ENCODE assay signal across 12 mouse cellular contexts in the genomic region with DNA sequence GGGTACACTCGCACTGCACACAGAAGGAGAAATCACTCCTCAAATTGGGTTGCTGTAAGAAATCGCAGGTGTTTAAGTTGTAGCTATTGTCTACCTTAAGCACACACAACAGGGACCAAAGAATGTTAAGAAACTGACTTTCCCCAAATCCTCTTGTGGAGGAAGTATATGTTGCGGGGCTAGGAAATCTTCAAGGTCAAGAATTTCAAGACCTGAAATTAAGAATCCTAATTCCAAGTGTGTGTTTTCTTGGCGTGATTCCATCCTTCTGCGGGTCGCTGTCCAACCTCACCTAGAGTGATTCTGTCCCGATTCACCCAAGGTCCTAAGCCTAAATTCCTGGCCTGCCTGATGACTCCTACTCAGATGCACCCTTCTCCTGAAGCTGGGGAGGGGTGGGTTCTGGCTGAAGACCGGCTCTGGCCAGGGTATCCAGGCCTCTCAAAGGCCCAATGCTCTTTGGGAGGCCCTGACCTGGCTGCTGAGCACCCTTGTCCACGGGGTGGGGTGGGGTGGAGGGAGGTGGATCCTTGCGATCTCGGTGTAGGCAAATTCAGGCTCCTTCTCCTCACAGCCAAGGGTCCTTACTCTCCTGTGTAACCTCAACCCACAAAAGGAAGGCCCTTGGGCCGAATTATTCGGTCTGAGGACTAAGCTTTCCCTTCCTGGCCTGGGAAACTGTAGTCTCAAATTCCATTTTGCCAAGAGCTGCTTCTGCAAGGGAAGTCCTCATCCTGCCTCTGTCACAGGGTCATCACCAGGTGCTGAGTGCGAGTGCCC. TPM values are rescaled to one million over a fixed set of nuclear protein-coding genes. Genes with fewer than 3 reads are reported as not detected.
A peak's percentile ranks its signal among the peaks of the same experiment; 100 is the strongest.
DNase-seq lines count a peak whose midpoint lies in the region; ATAC-seq and TF ChIP-seq lines count a peak whose summit lies in the region.
"Had no signal": no experiment of that assay in that cellular context is flagged by ENCODE, and none has a peak within 500 bp of the region (broad histone marks: within the 10 kb centered on the region; RNA-seq: fewer than 3 reads in every experiment).

No protein-coding gene starts in this region.

- intact Hi-C loops in left cerebral cortex, adult 2 months (cut with DNase I) = loop anchor here (5.0 kb wide), 1 partner anchor 366 kb away; no protein-coding TSS in a partner anchor

- peaks cover 63% of the 10 kb centered on the region for H3K27me3 ChIP-seq in embryonic facial prominence, embryonic 10.5 days (replicated peaks; ENCODE audit: low read depth, poor library complexity, severe bottlenecking)
- peaks cover 2% of the 10 kb centered on the region; the same call in 1 of the 2 replicates for H3K27me3 ChIP-seq in hindbrain, embryonic 11.5 days (ENCODE audit: control insufficient read depth, insufficient read depth, low read length)
- H3K27me3 ChIP-seq in midbrain, embryonic 15.5 days (replicated peaks) = no peaks in the 10 kb centered on the region
- H3K27me3 ChIP-seq in liver, postnatal 0 days (ENCODE audit: insufficient read depth, low read length) = peaks cover 59% of the 10 kb centered on the region

- WGBS in embryonic facial prominence, embryonic 10.5 days = 15% methylated on average over 14 of the region's 14 CpGs
- 30% methylated on average over 14 of the region's 14 CpGs for WGBS in hindbrain, embryonic 11.5 days
- WGBS in midbrain, embryonic 15.5 days = 37% methylated on average over 14 of the region's 14 CpGs
- 14% methylated on average over 14 of the region's 14 CpGs for WGBS in liver, postnatal 0 days (ENCODE audit: insufficient replicate concordance)

- no peak overlapping the region for H3K9ac ChIP-seq in hindbrain, embryonic 11.5 days (ENCODE audit: low read depth, low read length)
- H3K9ac ChIP-seq in midbrain, embryonic 15.5 days = no peak overlapping the region
- no peak overlapping the region for H3K9ac ChIP-seq in liver, postnatal 0 days (replicated peaks)
- H3K9ac ChIP-seq: liver, embryonic 13.5 days had no signal

- peaks cover 70% of the 10 kb centered on the region for H3K4me1 ChIP-seq in embryonic facial prominence, embryonic 10.5 days
- peaks cover 23% of the 10 kb centered on the region for H3K4me1 ChIP-seq in hindbrain, embryonic 11.5 days (replicated peaks; ENCODE audit: control insufficient read depth, insufficient read depth, low read length)
- H3K4me1 ChIP-seq in midbrain, embryonic 15.5 days = peaks cover 39% of the 10 kb centered on the region
- H3K4me1 ChIP-seq in liver, postnatal 0 days (ENCODE audit: insufficient read depth) = no peaks in the 10 kb centered on the region
- H3K4me1 ChIP-seq: liver, embryonic 13.5 days had no signal

- ATAC-seq in hindbrain, embryonic 11.5 days (ENCODE audit: low FRiP score) = no peak
- ATAC-seq in midbrain, embryonic 15.5 days (replicated peaks) = no peak
- ATAC-seq in liver, postnatal 0 days = no peak

- no peaks in the 10 kb centered on the region for H3K9me3 ChIP-seq in embryonic facial prominence, embryonic 10.5 days
- H3K9me3 ChIP-seq in hindbrain, embryonic 11.5 days (ENCODE audit: control insufficient read depth, low read length) = no peaks in the 10 kb centered on the region
- H3K9me3 ChIP-seq in midbrain, embryonic 15.5 days = no peaks in the 10 kb centered on the region
- H3K9me3 ChIP-seq in liver, postnatal 0 days (ENCODE audit: low read length) = no peaks in the 10 kb centered on the region
- H3K9me3 ChIP-seq: liver, embryonic 13.5 days had no signal

- DNase-seq in left cerebral cortex, adult 2 months (ENCODE audit: extremely low spot score in 1 of 2, low spot score in 2 of 2) = peak in 1 of 2 experiments; percentile 25
- no peak for DNase-seq in left cerebral cortex, adult 18-20 months (ENCODE audit: low spot score in 2 of 2)
- no peak for DNase-seq in embryonic facial prominence, embryonic 10.5 days (ENCODE audit: low spot score)
- peak; percentile 41 for DNase-seq in hindbrain, embryonic 11.5 days (ENCODE audit: low spot score)
- no peak for DNase-seq in cerebellum, adult 11 months
- no peak for DNase-seq in liver, postnatal 0 days
- no peak for DNase-seq in right cerebral cortex, postnatal 4 days
- DNase-seq: kidney, postnatal 36 days; liver, embryonic 13.5 days; lung, postnatal 36 days; right cerebral cortex, postnatal 14 days had no signal

- H3K36me3 ChIP-seq in embryonic facial prominence, embryonic 10.5 days (replicated peaks) = no peaks in the 10 kb centered on the region
- no peaks in the 10 kb centered on the region for H3K36me3 ChIP-seq in hindbrain, embryonic 11.5 days (ENCODE audit: control insufficient read depth, insufficient read depth, low read length)
- no peaks in the 10 kb centered on the region for H3K36me3 ChIP-seq in midbrain, embryonic 15.5 days (replicated peaks)
- no peaks in the 10 kb centered on the region for H3K36me3 ChIP-seq in liver, postnatal 0 days (replicated peaks; ENCODE audit: insufficient read depth, low read length)
- H3K36me3 ChIP-seq: liver, embryonic 13.5 days had no signal

- TF ChIP-seq EP300 in liver, postnatal 0 days (IDR thresholded peaks at IDR 0.05; ENCODE audit: low read depth) = no peak

- peak overlapping the region; percentile 54; the same call in 1 of the 2 replicates for H3K4me3 ChIP-seq in left cerebral cortex, adult 2 months
- H3K4me3 ChIP-seq in embryonic facial prominence, embryonic 10.5 days = 0 out of 2 replicates have a peak overlapping the region, but pooled peaks have one; percentile 1
- no peak overlapping the region for H3K4me3 ChIP-seq in hindbrain, embryonic 11.5 days (ENCODE audit: low read depth, low read length)
- H3K4me3 ChIP-seq in midbrain, embryonic 15.5 days = no peak overlapping the region
- H3K4me3 ChIP-seq in liver, postnatal 0 days (ENCODE audit: low read depth, low read length) = no peak overlapping the region
- H3K4me3 ChIP-seq: liver, embryonic 13.5 days had no signal

- no peak for TF ChIP-seq CTCF in left cerebral cortex, adult 2 months (IDR thresholded peaks at IDR 0.05)
- TF ChIP-seq CTCF in liver, postnatal 0 days (IDR thresholded peaks at IDR 0.05; ENCODE audit: low read depth) = no peak

- H3K4me2 ChIP-seq in hindbrain, embryonic 11.5 days (replicated peaks; ENCODE audit: low read depth, low read length) = no peak overlapping the region; the same call in 1 of the 2 replicates
- peak overlapping the region; percentile 81 for H3K4me2 ChIP-seq in midbrain, embryonic 15.5 days
- no peak overlapping the region for H3K4me2 ChIP-seq in liver, postnatal 0 days (ENCODE audit: low read depth, low read length)

- H3K27ac ChIP-seq in left cerebral cortex, adult 2 months = peak overlapping the region; percentile 99
- H3K27ac ChIP-seq in embryonic facial prominence, embryonic 10.5 days (replicated peaks) = peak overlapping the region; percentile 86
- H3K27ac ChIP-seq in hindbrain, embryonic 11.5 days (ENCODE audit: low read depth, low read length) = no peak overlapping the region
- H3K27ac ChIP-seq in midbrain, embryonic 15.5 days = 0 out of 2 replicates have a peak overlapping the region, but pooled peaks have one; percentile 18
- no peak overlapping the region for H3K27ac ChIP-seq in liver, postnatal 0 days (ENCODE audit: low read depth)
- H3K27ac ChIP-seq: liver, embryonic 13.5 days had no signal

RNA-seq across cellular contexts. Expression of a gene that starts 11.9 kb away (rescaled TPM):
- 100 to 1,000 TPM; 118 to 125 TPM for total RNA-seq in left cerebral cortex, adult 2 months (2021)
- total RNA-seq in left cerebral cortex, adult 18-20 months (2021) = 100 to 1,000 TPM; 113 to 124 TPM
- 54.4 and 58.6 TPM in 2 replicates for polyA plus RNA-seq in embryonic facial prominence, embryonic 10.5 days (2016; fragmentation: Nextera tagmentation; extraction: Ambion mirVana)
- polyA plus RNA-seq in hindbrain, embryonic 11.5 days (2014; fragmentation: Nextera tagmentation; extraction: Ambion mirVana) = 82.8 and 97.2 TPM in 2 replicates
- 58.4 and 61.2 TPM in 2 replicates for polyA plus RNA-seq in midbrain, embryonic 15.5 days (2015; fragmentation: Nextera tagmentation; extraction: Ambion mirVana)
- 0.36 and 0.52 TPM in 2 replicates for polyA plus RNA-seq in liver, postnatal 0 days (2015; fragmentation: Nextera tagmentation; extraction: Ambion mirVana)

Comparison
In these comparisons a context has a peak if more than half of its experiments do, and no peak if none do; other contexts are left out.
1. H3K27ac ChIP-seq: peak in left cerebral cortex, adult 2 months (single experiment), embryonic facial prominence, embryonic 10.5 days (single experiment) and midbrain, embryonic 15.5 days (single experiment); none in hindbrain, embryonic 11.5 days (single experiment) and liver, postnatal 0 days (single experiment).
2. H3K4me3 ChIP-seq: peak in left cerebral cortex, adult 2 months (single experiment) and embryonic facial prominence, embryonic 10.5 days (single experiment); none in hindbrain, embryonic 11.5 days (single experiment), midbrain, embryonic 15.5 days (single experiment) and liver, postnatal 0 days (single experiment).
3. RNA of a gene that starts 11.9 kb away (polyA plus RNA-seq): 82.8 to 97.2 TPM in hindbrain, embryonic 11.5 days, 58.4 to 61.2 TPM in midbrain, embryonic 15.5 days and 54.4 to 58.6 TPM in embryonic facial prominence, embryonic 10.5 days; 0.36 to 0.52 TPM in liver, postnatal 0 days; every median in the first group is over 10 times any median in the second.